Mouse (Mus musculus): ENCODE data around the gene Eprs. TPM values are rescaled to one million over a fixed set of nuclear protein-coding genes. Genes with fewer than 3 reads are reported as not detected.

Eprs gene
- polyA plus RNA-seq, 1 experiment from 2014 or later: 76.7 TPM

- H3K9me3 ChIP-seq (replicated peaks): no peaks in the 10 kb centered on the region
- no peak overlapping the region for H3K9ac ChIP-seq
- no peak overlapping the region for H3K27ac ChIP-seq (replicated peaks)
- no peaks in the 10 kb centered on the region for H3K27me3 ChIP-seq
- no peak overlapping the region for H3K4me3 ChIP-seq (replicated peaks)
- H3K4me2 ChIP-seq: no peak overlapping the region
- 0 out of 2 replicates have a peak, but pooled peaks have one; percentile 30 for ATAC-seq (ENCODE audit: insufficient read depth)
- peaks cover 87% of the 10 kb centered on the region for H3K36me3 ChIP-seq (replicated peaks)
- WGBS (ENCODE audit: insufficient replicate concordance): 63% methylated on average over 6 of the region's 6 CpGs
- H3K4me1 ChIP-seq (replicated peaks): peaks cover 22% of the 10 kb centered on the region
These were observed 57.9 kb downstream of the Eprs start for GRCm38 (mm10) chr1:185420776-185421175.

- Histone ChIP-seq H3K9me3 (replicated peaks) (no peaks in the 10 kb centered on the region), H3K4me2 (no peak overlapping the region), H3K4me3 (replicated peaks) (no peak overlapping the region), H3K27ac (replicated peaks) (no peak overlapping the region), H3K9ac (no peak overlapping the region), H3K4me1 (replicated peaks) (peaks cover 4% of the 10 kb centered on the region), H3K27me3 (no peaks in the 10 kb centered on the region), H3K36me3 (replicated peaks) (peaks cover 78% of the 10 kb centered on the region)
- WGBS (ENCODE audit: insufficient replicate concordance): 86% methylated on average over 5 of the region's 5 CpGs
- no peak for ATAC-seq (ENCODE audit: insufficient read depth)
These were observed 63.7 kb downstream of the Eprs start for GRCm38 (mm10) chr1:185426583-185426982.

- Histone ChIP-seq H3K4me1 (replicated peaks) (peaks cover 21% of the 10 kb centered on the region), H3K36me3 (replicated peaks) (peaks cover 46% of the 10 kb centered on the region), H3K27me3 (0 out of 2 replicates have a peak, but pooled peaks cover 4% of the 10 kb centered on the region), H3K9me3 (replicated peaks) (no peaks in the 10 kb centered on the region), H3K27ac (replicated peaks) (0 out of 2 replicates have a peak overlapping the region, but pooled peaks have one; percentile 29), H3K9ac (no peak overlapping the region), H3K4me3 (replicated peaks) (no peak overlapping the region), H3K4me2 (no peak overlapping the region)
- WGBS (ENCODE audit: insufficient replicate concordance): 82% methylated on average over 5 of the region's 5 CpGs
- ATAC-seq (ENCODE audit: insufficient read depth): no peak
These were observed 67.6 kb downstream of the Eprs start for GRCm38 (mm10) chr1:185430488-185430887.

GRCm38 (mm10) chr1:185431245-185431997, 68.6 kb downstream of the Eprs start:
- Histone ChIP-seq H3K27ac (replicated peaks) (no peak overlapping the region), H3K36me3 (replicated peaks) (peaks cover 37% of the 10 kb centered on the region), H3K9ac (no peak overlapping the region), H3K4me1 (replicated peaks) (peaks cover 18% of the 10 kb centered on the region), H3K27me3 (peaks cover 6% of the 10 kb centered on the region; the same call in 1 of the 2 replicates), H3K4me2 (no peak overlapping the region), H3K4me3 (replicated peaks) (no peak overlapping the region), H3K9me3 (replicated peaks) (no peaks in the 10 kb centered on the region)
- ATAC-seq (ENCODE audit: insufficient read depth): no peak
- 61% methylated on average over 6 of the region's 6 CpGs for WGBS (ENCODE audit: insufficient replicate concordance)

GRCm38 (mm10) chr1:185431998-185432317, 69.1 kb downstream of the Eprs start:
- Histone ChIP-seq H3K4me1 (replicated peaks) (peaks cover 18% of the 10 kb centered on the region), H3K36me3 (replicated peaks) (peaks cover 32% of the 10 kb centered on the region), H3K9ac (no peak overlapping the region), H3K27ac (replicated peaks) (no peak overlapping the region), H3K9me3 (replicated peaks) (no peaks in the 10 kb centered on the region), H3K4me3 (replicated peaks) (no peak overlapping the region), H3K4me2 (no peak overlapping the region), H3K27me3 (peaks cover 11% of the 10 kb centered on the region)
- WGBS (ENCODE audit: insufficient replicate concordance): 79% methylated on average over 13 of the region's 13 CpGs
- no peak for ATAC-seq (ENCODE audit: insufficient read depth)

GRCm38 (mm10) chr1:185433112-185433511, 70.3 kb downstream of the Eprs start:
- H3K9me3 ChIP-seq (replicated peaks): no peaks in the 10 kb centered on the region
- H3K4me1 ChIP-seq (replicated peaks): peaks cover 18% of the 10 kb centered on the region
- 24% methylated on average over 6 of the region's 6 CpGs for WGBS (ENCODE audit: insufficient replicate concordance)
- no peak overlapping the region for H3K4me3 ChIP-seq (replicated peaks)
- H3K27ac ChIP-seq (replicated peaks): no peak overlapping the region
- H3K9ac ChIP-seq: 0 out of 2 replicates have a peak overlapping the region, but pooled peaks have one; percentile 2
- peaks cover 20% of the 10 kb centered on the region for H3K27me3 ChIP-seq
- H3K4me2 ChIP-seq: peak overlapping the region; percentile 23; the same call in 1 of the 2 replicates
- peaks cover 21% of the 10 kb centered on the region for H3K36me3 ChIP-seq (replicated peaks)
- peak; percentile 75 for ATAC-seq (ENCODE audit: insufficient read depth)

GRCm38 (mm10) chr1:185438841-185439580, 76.2 kb downstream of the Eprs start:
- Histone ChIP-seq H3K9me3 (replicated peaks) (no peaks in the 10 kb centered on the region), H3K4me2 (no peak overlapping the region), H3K27me3 (peaks cover 23% of the 10 kb centered on the region), H3K4me3 (replicated peaks) (no peak overlapping the region), H3K4me1 (replicated peaks) (no peaks in the 10 kb centered on the region), H3K27ac (replicated peaks) (no peak overlapping the region), H3K36me3 (replicated peaks) (no peaks in the 10 kb centered on the region), H3K9ac (no peak overlapping the region)
- WGBS (ENCODE audit: insufficient replicate concordance): 56% methylated on average over 9 of the region's 9 CpGs
- no peak for ATAC-seq (ENCODE audit: insufficient read depth)

GRCm38 (mm10) chr1:185441703-185442472, 79.0 kb downstream of the Eprs start:
- H3K27me3 ChIP-seq: peaks cover 13% of the 10 kb centered on the region
- no peaks in the 10 kb centered on the region for H3K36me3 ChIP-seq (replicated peaks)
- whole genome bisulfite sequencing (ENCODE audit: insufficient replicate concordance): 76% methylated on average over 18 of the region's 18 CpGs
- H3K9me3 ChIP-seq (replicated peaks): no peaks in the 10 kb centered on the region
- no peak overlapping the region for H3K9ac ChIP-seq
- H3K27ac ChIP-seq (replicated peaks): no peak overlapping the region
- no peak overlapping the region for H3K4me2 ChIP-seq
- no peak overlapping the region for H3K4me3 ChIP-seq (replicated peaks)
- 0 out of 2 replicates have a peak, but pooled peaks cover 4% of the 10 kb centered on the region for H3K4me1 ChIP-seq (replicated peaks)
- ATAC-seq (ENCODE audit: insufficient read depth): no peak

- Histone ChIP-seq H3K4me1 (replicated peaks) (peaks cover 59% of the 10 kb centered on the region), H3K27ac (replicated peaks) (peak overlapping the region; percentile 16; the same call in 1 of the 2 replicates)
- ATAC-seq (ENCODE audit: insufficient read depth): no peak
These were observed 86.1 kb downstream of the Eprs start for GRCm38 (mm10) chr1:185448936-185449335.

GRCm38 (mm10) chr1:185449727-185450126, 86.9 kb downstream of the Eprs start:
- Histone ChIP-seq H3K4me1 (replicated peaks) (peaks cover 66% of the 10 kb centered on the region), H3K9me3 (replicated peaks) (no peaks in the 10 kb centered on the region), H3K9ac (no peak overlapping the region), H3K36me3 (replicated peaks) (0 out of 2 replicates have a peak, but pooled peaks cover 2% of the 10 kb centered on the region), H3K4me2 (no peak overlapping the region), H3K27ac (replicated peaks) (peak overlapping the region; percentile 97; the same call in 1 of the 2 replicates), H3K27me3 (peaks cover 3% of the 10 kb centered on the region), H3K4me3 (replicated peaks) (no peak overlapping the region)
- WGBS (ENCODE audit: insufficient replicate concordance): 55% methylated on average over 2 of the region's 2 CpGs
- no peak for ATAC-seq (ENCODE audit: insufficient read depth)

More at GRCm38 (mm10) chr1:185448936-185449335, 86.1 kb downstream of the Eprs start:
- H3K27me3 ChIP-seq: no peaks in the 10 kb centered on the region
- H3K9me3 ChIP-seq (replicated peaks): no peaks in the 10 kb centered on the region
- 82% methylated on average over 7 of the region's 7 CpGs for WGBS (ENCODE audit: insufficient replicate concordance)
- no peak overlapping the region for H3K4me2 ChIP-seq
- no peak overlapping the region for H3K4me3 ChIP-seq (replicated peaks)
- 0 out of 2 replicates have a peak, but pooled peaks cover 2% of the 10 kb centered on the region for H3K36me3 ChIP-seq (replicated peaks)
- no peak overlapping the region for H3K9ac ChIP-seq

Data from liver, embryonic 15.5 days (tissue).